Mouse (Mus musculus) neural tube, embryonic 14.5 days (tissue): ENCODE measurements around the gene Gm26938. TPM values are rescaled to one million over a fixed set of nuclear protein-coding genes. Genes with fewer than 3 reads are reported as not detected.
A peak's percentile ranks its signal among the peaks of the same experiment; 100 is the strongest.

Experiments
- ATAC-seq: fragments of 200-750 bp; cut with Nextera tagmentation; 2 replicates; pipeline ENCODE4 v1.8.0; 2017; ENCODE audit warnings: low read depth, mild to moderate bottlenecking, moderate TSS enrichment, moderate library complexity
- H3K27ac ChIP-seq: fragments of 300-500 bp; sonication (generic); 2 replicates; pipeline ENCODE4 v1.5.1; 2014; ENCODE audit warnings: low read depth, mild to moderate bottlenecking, control low read depth, low read length, moderate library complexity, mixed read lengths
- H3K27me3 ChIP-seq: fragments of 300-500 bp; sonication (generic); 2 replicates; pipeline ENCODE4 v1.6.1; 2014; ENCODE audit warnings: low read length; ENCODE audit not compliant: control insufficient read depth, insufficient read depth
- H3K36me3 ChIP-seq: fragments of 300-500 bp; sonication (generic); 2 replicates; pipeline ENCODE4 v1.6.1; 2014; ENCODE audit warnings: low read length, mixed read lengths; ENCODE audit not compliant: control insufficient read depth, insufficient read depth
- H3K4me1 ChIP-seq: fragments of 300-500 bp; sonication (generic); 2 replicates; pipeline ENCODE4 v1.6.1; 2014; ENCODE audit warnings: low read length; ENCODE audit not compliant: control insufficient read depth, insufficient read depth
- H3K4me2 ChIP-seq: fragments of 300-500 bp; sonication (generic); 2 replicates; pipeline ENCODE4 v1.6.1; 2014; ENCODE audit warnings: mild to moderate bottlenecking, low read depth, low read length, control low read depth
- H3K4me3 ChIP-seq: fragments of 300-500 bp; sonication (generic); 2 replicates; pipeline ENCODE4 v1.5.1; 2014; ENCODE audit warnings: low read depth, low read length, control low read depth, mixed read lengths
- H3K9ac ChIP-seq: fragments of 300-500 bp; sonication (generic); replicated peaks from 2 replicates; pipeline ENCODE4 v1.6.1; 2014; ENCODE audit warnings: low read depth, mild to moderate bottlenecking, control low read depth, low read length, mixed read lengths
- H3K9me3 ChIP-seq: fragments of 300-500 bp; sonication (generic); 2 replicates; pipeline ENCODE4 v1.6.1; 2016; ENCODE audit warnings: low read length; ENCODE audit not compliant: control insufficient read depth
- WGBS: fragments of 180-500 bp; shearing (Covaris S2); extraction: QIAGEN DNeasy Blood & Tissue Kit; methylation state at CpG from one replicate; pipeline ENCODE4 v1.1.7; 2014; 5-methylcytosine and 5-hydroxymethylcytosine counted together
- polyA plus RNA-seq: library from polyadenylated mRNA; unstranded; fragments of >200 nt; fragmentation: Nextera tagmentation; extraction: Ambion mirVana; gene quantifications from 2 replicates; pipeline ENCODE4 v1.2.1, GENCODE M21; 2014

Gene Gm26938
- polyA plus RNA-seq, 1 experiment from 2014 or later, result not detected

DNA sequence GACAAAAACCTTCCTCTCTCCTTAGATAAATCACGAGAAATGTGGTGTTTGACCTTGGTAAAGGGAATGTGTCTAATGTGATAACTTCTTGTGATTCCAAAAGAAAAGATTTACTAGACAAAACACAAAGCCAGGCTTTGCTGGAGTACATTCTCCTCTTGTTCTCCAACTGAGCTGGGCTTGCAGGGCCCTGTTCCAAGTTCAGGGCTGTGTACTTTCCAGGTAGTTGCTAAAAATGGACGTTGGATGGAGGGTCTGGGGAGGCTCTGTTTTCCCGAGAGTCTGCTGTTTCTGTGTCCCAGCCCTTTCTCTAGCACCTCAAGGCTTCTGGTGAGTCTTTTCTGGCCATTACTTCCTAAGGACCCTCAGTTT is 33.3 kb downstream of the Gm26938 start:
- Histone ChIP-seq H3K36me3 (no peaks in the 10 kb centered on the region), H3K4me3 (no peak overlapping the region), H3K4me2 (peak overlapping the region; percentile 100; the same call in 1 of the 2 replicates), H3K27me3 (no peaks in the 10 kb centered on the region), H3K9me3 (no peaks in the 10 kb centered on the region), H3K9ac (0 out of 2 replicates have a peak overlapping the region, but pooled peaks have one; percentile 21), H3K27ac (no peak overlapping the region), H3K4me1 (peaks cover 35% of the 10 kb centered on the region)
- WGBS, result 57% methylated on average over 3 of the region's 3 CpGs
- no peak for ATAC-seq

DNA sequence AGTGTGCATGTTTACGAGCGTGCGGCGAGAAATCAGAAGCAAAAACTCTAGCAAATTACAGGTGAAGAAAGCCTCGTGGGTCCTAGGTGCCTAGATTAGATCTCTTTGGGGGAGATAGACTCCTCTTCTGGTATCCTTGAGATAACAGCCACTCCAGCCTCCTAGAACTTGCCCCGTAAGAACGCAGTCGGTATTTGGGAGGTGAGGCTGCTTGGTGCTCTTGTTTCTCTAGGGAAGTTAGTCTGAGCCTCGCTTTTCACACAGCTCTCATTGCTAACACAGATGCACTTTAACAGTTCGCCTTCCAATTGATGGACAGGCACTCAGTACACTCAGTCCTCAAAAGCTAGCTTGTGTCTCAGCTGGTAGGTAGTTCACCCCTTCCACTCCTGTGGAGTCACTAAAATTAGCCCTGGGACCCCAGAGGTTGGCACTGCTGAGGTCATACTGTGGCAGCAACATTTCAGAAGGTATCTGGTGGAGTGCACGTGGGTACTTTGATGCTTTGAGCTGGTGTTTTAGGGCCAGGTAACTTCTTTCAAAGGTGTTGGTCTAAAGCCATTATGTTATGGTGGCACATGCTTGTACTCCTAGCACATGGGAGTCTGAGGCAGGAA is 33.9 kb downstream of the Gm26938 start:
- peak overlapping the region; percentile 75 for H3K4me3 ChIP-seq
- ATAC-seq, result no peak
- H3K36me3 ChIP-seq, result no peaks in the 10 kb centered on the region
- no peaks in the 10 kb centered on the region for H3K9me3 ChIP-seq
- 18% methylated on average over 11 of the region's 11 CpGs for WGBS
- H3K4me2 ChIP-seq, result peak overlapping the region; percentile 100
- H3K27ac ChIP-seq, result no peak overlapping the region
- peaks cover 28% of the 10 kb centered on the region for H3K4me1 ChIP-seq
- no peaks in the 10 kb centered on the region for H3K27me3 ChIP-seq
- peak overlapping the region; percentile 67 for H3K9ac ChIP-seq

DNA sequence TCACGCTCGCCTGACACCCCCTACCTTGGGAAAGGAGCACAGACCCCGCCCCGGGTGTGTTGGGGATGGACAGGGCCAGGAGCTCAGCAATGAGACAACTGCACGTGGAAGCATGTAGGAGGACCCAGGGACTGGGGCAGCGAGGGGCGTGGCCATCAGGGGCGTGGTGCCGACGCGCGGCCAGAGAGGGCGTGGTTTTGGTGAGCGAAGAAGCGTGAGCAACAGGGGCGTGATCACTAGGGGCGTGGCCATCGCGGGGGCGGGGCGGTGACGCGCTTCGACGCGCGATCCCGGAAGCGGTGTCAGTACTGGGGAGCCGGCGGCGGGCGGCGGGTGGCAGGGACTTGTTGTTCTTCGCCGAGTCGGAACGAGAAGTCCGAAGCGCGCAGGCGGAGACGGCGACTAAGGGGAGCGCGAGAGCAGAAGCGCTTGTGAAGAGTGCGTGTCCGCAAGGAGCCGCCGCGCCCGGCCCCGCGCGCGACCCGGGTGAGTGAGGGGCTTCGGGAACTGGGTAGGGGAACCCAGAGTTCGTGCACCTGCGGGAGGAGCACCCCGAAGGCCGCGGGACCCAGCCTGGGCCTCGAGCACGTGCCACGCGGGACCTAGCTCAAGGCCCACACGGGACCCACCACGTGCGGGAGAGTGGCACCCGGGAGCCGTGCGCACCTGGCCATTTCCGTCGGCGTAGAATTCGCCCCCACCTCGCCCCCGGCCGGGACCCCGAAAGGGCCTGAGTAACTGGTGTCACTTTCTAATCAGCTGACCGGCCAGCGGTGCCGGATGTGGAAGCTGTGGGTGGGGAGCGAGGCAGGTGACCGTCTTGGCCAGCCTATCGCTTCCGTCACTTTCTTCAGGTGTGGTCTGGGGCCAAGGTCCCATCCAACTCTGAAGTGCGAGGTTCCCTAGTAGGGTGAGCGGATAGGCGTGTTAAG is 34.7 kb downstream of the Gm26938 start, which contains the start of gene Mafk:
TSS of gene Mafk (plus strand) at position 287 of the 932 bp plus-strand sequence.
- ATAC-seq, result peak; percentile 84
- peak within 1 kb of the TSS; percentile 100 for H3K4me2 ChIP-seq
- H3K27me3 ChIP-seq, result no peaks in the 10 kb centered on the region
- peak within 1 kb of the TSS; percentile 67 for H3K9ac ChIP-seq
- H3K27ac ChIP-seq, result 0 out of 2 replicates have a peak within 1 kb of the TSS, but pooled peaks have one; percentile 22
- peaks cover 21% of the 10 kb centered on the region for H3K4me1 ChIP-seq
- H3K9me3 ChIP-seq, result no peaks in the 10 kb centered on the region
- H3K36me3 ChIP-seq, result no peaks in the 10 kb centered on the region
- H3K4me3 ChIP-seq, result peak within 1 kb of the TSS; percentile 75
- under 1% methylated on average over 92 of the region's 92 CpGs for WGBS

DNA sequence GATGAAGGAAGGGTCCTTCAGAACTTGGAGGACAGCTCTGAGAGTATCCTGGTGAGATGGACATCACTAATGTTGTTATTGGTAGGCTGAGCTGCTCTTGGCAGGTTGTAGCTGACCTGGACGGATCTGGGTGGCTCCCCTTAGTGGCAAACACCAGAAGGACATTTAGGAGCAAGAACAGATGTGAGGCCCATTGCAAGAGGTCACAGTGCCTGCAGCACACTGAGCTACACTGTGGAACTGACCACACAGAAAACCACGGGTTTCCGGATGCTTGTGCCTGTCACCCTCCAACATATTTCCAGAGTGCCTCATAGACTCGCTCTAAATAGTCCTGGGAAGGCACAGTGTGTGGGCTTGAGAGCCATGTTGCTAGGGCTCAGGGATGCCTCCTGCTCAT is 36.7 kb downstream of the Gm26938 start:
- ATAC-seq, result no peak
- 65% methylated on average over 4 of the region's 4 CpGs for WGBS
- Histone ChIP-seq H3K27me3 (no peaks in the 10 kb centered on the region), H3K9me3 (no peaks in the 10 kb centered on the region), H3K4me1 (peaks cover 14% of the 10 kb centered on the region), H3K4me3 (no peak overlapping the region), H3K4me2 (no peak overlapping the region), H3K36me3 (no peaks in the 10 kb centered on the region), H3K9ac (no peak overlapping the region), H3K27ac (no peak overlapping the region)

DNA sequence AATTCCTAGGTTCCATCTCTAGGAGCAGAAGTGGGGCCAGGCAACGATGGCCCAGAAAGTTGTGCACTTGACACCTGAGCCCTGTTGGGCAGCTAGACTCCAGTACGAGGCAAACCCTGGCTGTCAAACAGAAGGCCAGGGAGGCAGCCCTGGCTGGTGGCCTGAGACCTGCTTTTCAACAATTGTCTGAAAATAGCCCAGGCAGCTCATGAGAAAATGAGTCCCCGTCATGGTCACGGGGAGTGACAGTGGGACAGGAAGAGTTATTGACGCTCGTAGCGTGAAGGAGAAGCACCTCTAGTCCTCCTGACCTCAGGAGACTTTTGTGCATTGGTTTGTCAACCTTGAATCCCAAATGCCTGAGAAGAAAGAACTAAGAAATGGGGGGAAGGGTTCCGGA is 44.8 kb downstream of the Gm26938 start:
- WGBS, result 81% methylated on average over 8 of the region's 8 CpGs
- no peak overlapping the region for H3K27ac ChIP-seq
- ATAC-seq, result no peak

DNA sequence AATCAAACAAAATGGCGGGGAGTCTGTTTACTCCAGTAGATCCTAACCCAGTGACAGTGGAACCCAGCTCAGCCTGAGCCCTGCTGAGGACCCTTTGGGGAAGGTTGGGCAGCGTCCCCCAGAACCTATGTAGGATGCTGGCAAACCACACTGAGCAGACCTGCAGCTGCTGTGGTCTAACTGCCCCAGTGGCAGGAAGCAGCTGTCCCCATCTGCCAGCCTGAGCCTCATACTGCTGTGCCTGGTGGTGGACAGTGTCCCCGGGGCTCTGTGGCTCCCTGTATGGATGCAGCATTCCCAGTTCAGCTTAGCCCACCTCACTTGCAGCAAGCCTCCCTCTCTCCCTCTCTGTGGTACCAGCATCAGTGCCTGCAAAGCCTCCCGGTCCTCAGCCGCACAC is 49.2 kb downstream of the Gm26938 start:
- Histone ChIP-seq H3K4me3 (no peak overlapping the region), H3K9ac (no peak overlapping the region), H3K36me3 (0 out of 2 replicates have a peak, but pooled peaks cover 11% of the 10 kb centered on the region), H3K4me1 (peaks cover 6% of the 10 kb centered on the region), H3K27me3 (no peaks in the 10 kb centered on the region), H3K27ac (no peak overlapping the region), H3K4me2 (no peak overlapping the region), H3K9me3 (no peaks in the 10 kb centered on the region)
- ATAC-seq, result no peak
- 86% methylated on average over 5 of the region's 5 CpGs for WGBS

More for the DNA sequence above, 44.8 kb downstream of the Gm26938 start:
- no peak overlapping the region for H3K9ac ChIP-seq
- no peaks in the 10 kb centered on the region for H3K9me3 ChIP-seq
- no peaks in the 10 kb centered on the region for H3K27me3 ChIP-seq
- H3K4me2 ChIP-seq, result no peak overlapping the region
- no peaks in the 10 kb centered on the region for H3K36me3 ChIP-seq
- no peak overlapping the region for H3K4me3 ChIP-seq
- H3K4me1 ChIP-seq, result no peaks in the 10 kb centered on the region

DNA sequence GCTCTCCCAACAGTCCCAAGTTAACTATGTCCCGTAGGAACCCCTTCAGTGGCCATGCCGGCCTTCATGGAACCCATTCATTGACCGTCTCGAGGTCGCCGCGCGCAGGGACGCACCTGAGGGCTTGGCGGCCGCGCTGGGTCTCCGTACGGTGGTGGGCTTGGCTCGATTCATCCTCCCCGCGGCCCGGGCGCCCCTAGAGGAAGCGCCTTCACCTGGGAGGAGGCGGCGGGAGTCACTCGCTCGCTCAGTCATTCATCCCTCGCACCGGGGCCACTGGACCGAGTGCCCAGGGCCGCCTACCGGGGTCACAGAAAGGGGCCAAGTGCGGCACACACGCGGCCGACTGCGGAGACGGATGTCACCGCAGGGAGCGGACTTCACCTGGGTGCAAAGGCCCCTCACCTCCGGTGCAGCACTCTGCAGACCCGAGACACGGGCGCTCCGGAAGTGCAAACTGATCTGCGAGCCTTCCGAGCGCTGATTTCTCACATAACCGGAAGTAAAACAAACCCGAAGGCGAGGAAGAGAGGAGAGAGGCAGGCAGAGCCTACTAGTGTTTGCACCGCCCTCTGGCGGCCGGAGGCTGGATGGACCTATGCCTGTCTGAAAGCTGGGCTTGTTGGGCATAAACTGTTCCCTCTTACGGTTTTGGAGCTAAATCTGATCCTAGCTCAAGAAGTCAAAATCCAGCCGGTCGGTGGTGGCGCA is 50.8 kb downstream of the Gm26938 start, which contains the start of gene Ints1:
TSS of gene Ints1 (minus strand) at position 459 of the 711 bp plus-strand sequence.
- H3K4me1 ChIP-seq, result peaks cover 6% of the 10 kb centered on the region
- H3K27ac ChIP-seq, result no peak within 1 kb of the TSS
- H3K27me3 ChIP-seq, result no peaks in the 10 kb centered on the region
- H3K36me3 ChIP-seq, result peaks cover 26% of the 10 kb centered on the region
- H3K4me3 ChIP-seq, result peak within 1 kb of the TSS; percentile 57
- WGBS, result under 1% methylated on average over 55 of the region's 55 CpGs
- H3K4me2 ChIP-seq, result peak within 1 kb of the TSS; percentile 97
- H3K9ac ChIP-seq, result peak within 1 kb of the TSS; percentile 83
- no peaks in the 10 kb centered on the region for H3K9me3 ChIP-seq
- peak; percentile 91 for ATAC-seq

DNA sequence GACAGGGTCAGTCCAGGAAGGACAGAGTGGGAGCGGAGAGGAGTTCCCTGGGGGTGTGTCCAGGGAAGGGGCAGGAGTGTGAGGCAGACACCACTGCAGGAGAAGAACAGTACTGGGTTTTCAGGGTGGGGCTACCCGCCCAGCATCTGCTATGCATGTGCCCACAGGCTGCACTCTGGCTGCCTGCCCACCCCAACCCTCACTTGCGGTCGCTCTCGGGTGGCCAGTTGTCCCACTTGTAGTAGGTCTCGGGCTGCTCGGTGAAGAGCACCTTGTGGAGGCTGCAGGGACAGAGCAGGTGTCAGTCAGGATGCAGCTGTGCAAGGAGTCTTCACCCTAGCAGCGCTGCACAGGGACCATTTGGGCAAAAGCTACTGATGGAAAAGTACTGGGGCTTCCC is 58.0 kb downstream of the Gm26938 start:
- Histone ChIP-seq H3K4me1 (no peaks in the 10 kb centered on the region), H3K36me3 (peaks cover 86% of the 10 kb centered on the region), H3K9ac (no peak overlapping the region), H3K4me3 (no peak overlapping the region), H3K9me3 (no peaks in the 10 kb centered on the region), H3K27ac (no peak overlapping the region), H3K4me2 (no peak overlapping the region), H3K27me3 (no peaks in the 10 kb centered on the region)
- WGBS, result 100% methylated on average over 8 of the region's 8 CpGs
- ATAC-seq, result no peak
